Mouse (Mus musculus) left cerebral cortex, adult 18-20 months (tissue): ENCODE measurements at regions not wholly inside any gene's neighbourhood (a gene's known extent, or its start where the extent isn't known, plus 50 kb on each side); places are given as distances from the start of the nearest gene placed in this dataset.

ENCODE experiments used
- DNase-seq, 2 experiments: peaks; one replicate each; pipeline ENCODE4 v3.0.0; 2021 to 2022; ENCODE audit warnings: low spot score in 2 of 2, mixed read lengths in 1 of 2

DNA sequence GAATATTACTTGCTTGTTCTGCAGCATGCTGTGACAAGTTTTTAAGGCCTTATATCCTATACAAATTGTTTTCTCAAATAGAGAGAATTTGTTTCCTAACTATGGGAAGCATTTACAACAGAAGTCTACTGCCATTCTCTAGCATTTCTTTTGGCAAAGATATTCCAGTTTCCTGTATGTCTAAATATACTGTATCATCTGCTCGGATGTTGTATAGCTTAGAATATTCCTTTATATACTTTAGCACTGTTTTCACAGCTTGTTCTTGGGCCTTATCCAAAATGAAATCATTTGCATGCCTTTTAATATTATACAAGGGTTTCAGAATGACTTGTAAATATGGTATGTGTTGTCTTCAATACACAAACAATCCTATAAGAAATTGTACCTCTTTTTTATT, 92.1 kb upstream of the Ins2 start:
- DNase-seq = no peak

DNA sequence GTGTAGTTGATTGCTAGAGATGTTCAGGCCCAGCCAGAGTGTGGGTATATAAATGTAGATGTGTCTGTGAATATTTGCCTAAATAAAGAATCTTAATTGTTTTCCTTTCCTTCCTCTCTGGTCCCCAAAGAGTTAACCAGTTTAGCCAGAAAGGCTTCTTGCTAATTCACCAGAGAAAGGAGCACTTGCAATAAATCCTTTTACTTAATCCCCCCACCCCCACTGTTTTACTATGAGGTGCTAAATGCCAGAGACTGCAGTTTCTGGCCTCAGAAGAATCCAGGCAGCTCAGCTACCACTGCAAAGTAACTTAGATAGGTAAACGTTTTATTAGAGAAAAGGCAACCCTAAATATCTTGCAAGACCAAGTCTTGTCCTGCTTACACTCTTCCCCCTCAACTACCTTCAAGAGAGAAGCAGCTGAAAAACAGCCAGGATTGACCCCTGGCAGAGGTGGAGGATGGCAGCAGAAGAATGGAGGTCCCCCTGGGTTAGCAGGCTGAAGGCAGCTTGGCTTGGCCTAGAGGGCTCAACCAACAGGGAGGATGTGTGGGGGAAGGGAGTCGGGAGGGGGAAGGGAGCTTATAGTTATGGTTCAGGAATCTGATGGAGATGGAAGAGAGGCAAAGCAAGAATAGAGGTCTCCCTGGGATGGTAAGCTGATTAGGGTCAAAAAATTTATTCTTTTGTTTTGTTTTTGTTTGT, 87.9 kb upstream of the Ins2 start:
- no peak for DNase-seq

DNA sequence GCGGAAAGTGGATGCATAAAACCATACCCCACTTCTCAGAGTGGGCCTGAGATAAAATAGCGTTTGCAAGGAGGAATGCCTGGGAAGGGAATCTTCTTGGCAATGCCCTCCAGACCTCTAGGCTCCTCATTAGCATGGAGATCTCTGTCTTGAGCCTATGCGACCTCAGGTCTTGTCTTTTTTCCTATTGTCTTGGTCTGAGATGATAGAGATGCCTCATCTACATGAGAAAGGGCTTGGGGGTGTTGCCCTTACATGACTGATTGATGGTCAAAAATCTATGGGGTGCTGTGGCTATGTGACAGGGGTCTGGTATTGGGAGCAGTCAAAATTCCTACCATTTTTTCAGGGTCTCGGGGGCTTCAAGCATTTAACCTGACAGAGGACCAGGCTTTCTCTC, 67.5 kb upstream of the Ins2 start:
- DNase-seq = no peak

DNA sequence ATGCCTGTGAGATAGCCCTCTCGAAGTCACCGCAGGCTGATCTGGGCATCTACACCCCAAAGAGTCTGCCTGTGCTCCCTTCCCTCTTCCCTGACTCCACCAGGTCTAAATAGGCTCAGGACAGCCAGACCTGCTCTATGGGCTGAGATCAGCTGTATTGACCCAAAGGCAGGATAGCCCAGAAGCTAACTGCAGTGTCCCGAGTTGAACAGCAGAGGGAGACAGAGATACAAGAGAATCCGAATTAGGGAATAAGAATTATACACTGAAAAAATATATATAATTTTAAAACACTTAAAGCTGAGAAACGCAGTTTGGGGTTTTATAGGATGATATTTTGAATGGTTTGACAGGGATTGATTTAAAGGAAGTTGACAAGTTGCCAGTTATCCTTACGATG, 56.2 kb upstream of the Ins2 start:
- peak; percentile 23 to 63 for DNase-seq

DNA sequence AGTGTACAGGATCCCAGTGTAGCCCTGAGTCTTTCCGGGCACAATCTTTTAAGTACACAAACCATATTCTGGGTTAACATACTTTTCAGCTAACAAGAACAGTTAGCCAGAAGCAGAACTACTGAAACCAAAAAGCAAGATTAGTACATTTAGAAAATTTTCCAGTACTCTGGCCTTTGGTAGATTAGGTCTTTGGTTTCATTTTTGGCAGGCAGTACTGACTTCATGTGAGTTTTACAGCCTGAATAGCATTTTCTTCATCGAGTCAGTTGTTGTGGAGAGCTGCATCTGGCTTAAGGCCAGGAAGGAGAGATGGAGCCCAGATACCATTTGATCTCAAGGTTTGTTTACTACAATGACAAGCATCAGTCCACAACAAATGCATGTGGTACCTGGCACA, 51.3 kb upstream of the Ins2 start:
- DNase-seq = no peak
